Mouse (Mus musculus): ENCODE measurements at regions not wholly inside any gene's neighbourhood (a gene's known extent, or its start where the extent isn't known, plus 50 kb on each side); places are given as distances from the start of the nearest gene placed in this dataset.

DNA sequence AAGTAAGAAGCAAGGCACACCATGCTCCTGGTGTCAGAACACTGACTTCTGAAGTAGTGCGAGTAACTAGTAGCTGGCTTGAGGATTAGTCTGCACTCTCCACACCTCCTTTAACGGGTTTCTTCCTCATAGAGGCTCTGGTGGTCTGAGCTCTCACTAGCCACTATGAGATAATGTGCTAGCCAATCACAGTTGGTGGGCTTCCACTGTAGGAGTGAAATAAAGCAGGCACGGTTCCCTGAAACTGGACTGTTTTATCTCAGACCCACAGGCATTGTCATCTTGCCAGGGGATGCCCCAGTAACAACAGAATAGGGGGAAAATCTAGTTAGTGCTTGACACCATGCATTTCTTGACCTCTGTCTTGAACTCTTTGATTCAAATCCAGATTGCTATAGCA lies 118.3 kb downstream of the Nfkbiz start:
- Histone ChIP-seq H3K4me1 (replicated peaks; ENCODE audit: control insufficient read depth, insufficient read depth) (no peaks in the 10 kb centered on the region), H3K9ac (ENCODE audit: low read length) (no peak overlapping the region), H3K4me3 (ENCODE audit: low read depth, low read length) (no peak overlapping the region), H3K4me2 (replicated peaks; ENCODE audit: low read depth) (no peak overlapping the region), H3K27me3 (ENCODE audit: control insufficient read depth, insufficient read depth, low read length) (no peaks in the 10 kb centered on the region), H3K36me3 (ENCODE audit: control insufficient read depth, insufficient read depth, low read length) (no peaks in the 10 kb centered on the region), H3K27ac (replicated peaks) (no peak overlapping the region), H3K9me3 (ENCODE audit: control insufficient read depth, low read length) (no peaks in the 10 kb centered on the region)
- ATAC-seq (ENCODE audit: low FRiP score, low TSS enrichment) = no peak
- no peak for DNase-seq (ENCODE audit: low spot score)
- no peak for TF ChIP-seq EP300 (optimal IDR thresholded peaks at IDR 0.05)
- TF ChIP-seq CTCF (IDR thresholded peaks at IDR 0.05; ENCODE audit: low read depth) = no peak
- WGBS = 46% methylated on average over 3 of the region's 3 CpGs

DNA sequence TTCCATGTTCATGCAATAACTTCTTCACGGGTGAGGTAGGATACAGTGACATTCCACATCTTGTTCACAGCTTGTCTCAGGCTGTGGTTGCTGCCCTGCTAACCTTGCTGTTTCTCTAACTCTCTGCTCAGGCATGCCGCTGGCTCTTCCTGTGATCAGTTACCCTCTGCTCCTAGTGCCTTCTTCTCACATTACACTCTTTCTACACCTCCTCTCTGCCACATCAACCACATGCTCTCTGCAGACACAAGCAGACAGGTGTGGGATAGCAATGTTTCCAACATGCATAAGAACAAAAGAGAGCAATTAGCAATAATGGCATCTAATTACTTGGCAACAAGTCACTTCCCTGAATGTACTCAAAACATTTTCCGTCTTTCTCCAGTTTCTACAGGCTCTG lies 128.7 kb downstream of the Nfkbiz start:
- no peaks in the 10 kb centered on the region for H3K36me3 ChIP-seq (ENCODE audit: control insufficient read depth, insufficient read depth, low read length)
- H3K27ac ChIP-seq (replicated peaks) = no peak overlapping the region
- WGBS = 60% methylated on average over 3 of the region's 3 CpGs
- H3K9ac ChIP-seq (ENCODE audit: low read length) = no peak overlapping the region
- no peak overlapping the region for H3K4me3 ChIP-seq (ENCODE audit: low read depth, low read length)
- TF ChIP-seq CTCF (IDR thresholded peaks at IDR 0.05; ENCODE audit: low read depth) = no peak
- no peak for TF ChIP-seq EP300 (optimal IDR thresholded peaks at IDR 0.05)
- ATAC-seq (ENCODE audit: low FRiP score, low TSS enrichment) (no peak), DNase-seq (ENCODE audit: low spot score) (no peak)
- no peaks in the 10 kb centered on the region for H3K4me1 ChIP-seq (replicated peaks; ENCODE audit: control insufficient read depth, insufficient read depth)
- no peak overlapping the region for H3K4me2 ChIP-seq (replicated peaks; ENCODE audit: low read depth)
- H3K9me3 ChIP-seq (ENCODE audit: control insufficient read depth, low read length) = no peaks in the 10 kb centered on the region
- H3K27me3 ChIP-seq (ENCODE audit: control insufficient read depth, insufficient read depth, low read length) = no peaks in the 10 kb centered on the region

GRCm38 (mm10) chr16:55706502-55706901 lies 132.2 kb downstream of the Nfkbiz start:
- DNase-seq (ENCODE audit: low spot score) (no peak), ATAC-seq (ENCODE audit: low FRiP score, low TSS enrichment) (no peak)
- no peak overlapping the region for H3K4me3 ChIP-seq (ENCODE audit: low read depth, low read length)
- H3K4me1 ChIP-seq (replicated peaks; ENCODE audit: control insufficient read depth, insufficient read depth) = no peaks in the 10 kb centered on the region
- no peaks in the 10 kb centered on the region for H3K9me3 ChIP-seq (ENCODE audit: control insufficient read depth, low read length)
- H3K4me2 ChIP-seq (replicated peaks; ENCODE audit: low read depth) = no peak overlapping the region
- H3K27me3 ChIP-seq (ENCODE audit: control insufficient read depth, insufficient read depth, low read length) = no peaks in the 10 kb centered on the region
- TF ChIP-seq EP300 (optimal IDR thresholded peaks at IDR 0.05) (no peak), CTCF (IDR thresholded peaks at IDR 0.05; ENCODE audit: low read depth) (no peak)
- H3K9ac ChIP-seq (ENCODE audit: low read length) = no peak overlapping the region
- no peak overlapping the region for H3K27ac ChIP-seq (replicated peaks)
- H3K36me3 ChIP-seq (ENCODE audit: control insufficient read depth, insufficient read depth, low read length) = no peaks in the 10 kb centered on the region

- H3K27ac ChIP-seq (replicated peaks) = no peak overlapping the region
- ATAC-seq (ENCODE audit: low FRiP score, low TSS enrichment) (no peak), DNase-seq (ENCODE audit: low spot score) (no peak)
- WGBS = 77% methylated on average over 3 of the region's 3 CpGs
- no peaks in the 10 kb centered on the region for H3K36me3 ChIP-seq (ENCODE audit: control insufficient read depth, insufficient read depth, low read length)
- H3K4me3 ChIP-seq (ENCODE audit: low read depth, low read length) = no peak overlapping the region
- H3K9ac ChIP-seq (ENCODE audit: low read length) = no peak overlapping the region
- H3K27me3 ChIP-seq (ENCODE audit: control insufficient read depth, insufficient read depth, low read length) = no peaks in the 10 kb centered on the region
- H3K4me1 ChIP-seq (replicated peaks; ENCODE audit: control insufficient read depth, insufficient read depth) = no peaks in the 10 kb centered on the region
- no peak for TF ChIP-seq EP300 (optimal IDR thresholded peaks at IDR 0.05)
- TF ChIP-seq CTCF (IDR thresholded peaks at IDR 0.05; ENCODE audit: low read depth) = no peak
- no peak overlapping the region for H3K4me2 ChIP-seq (replicated peaks; ENCODE audit: low read depth)
- H3K9me3 ChIP-seq (ENCODE audit: control insufficient read depth, low read length) = no peaks in the 10 kb centered on the region
These were observed 140.2 kb downstream of the Nfkbiz start for GRCm38 (mm10) chr16:55698489-55698892.

GRCm38 (mm10) chr16:55691069-55691468 lies 147.6 kb downstream of the Nfkbiz start:
- ATAC-seq (ENCODE audit: low FRiP score, low TSS enrichment) (no peak), DNase-seq (ENCODE audit: low spot score) (no peak)
- no peak overlapping the region for H3K9ac ChIP-seq (ENCODE audit: low read length)
- H3K9me3 ChIP-seq (ENCODE audit: control insufficient read depth, low read length) = no peaks in the 10 kb centered on the region
- TF ChIP-seq CTCF (IDR thresholded peaks at IDR 0.05; ENCODE audit: low read depth) (no peak), EP300 (optimal IDR thresholded peaks at IDR 0.05) (no peak)
- no peak overlapping the region for H3K4me2 ChIP-seq (replicated peaks; ENCODE audit: low read depth)
- WGBS = 74% methylated on average over 2 of the region's 2 CpGs
- no peaks in the 10 kb centered on the region for H3K27me3 ChIP-seq (ENCODE audit: control insufficient read depth, insufficient read depth, low read length)
- H3K4me1 ChIP-seq (replicated peaks; ENCODE audit: control insufficient read depth, insufficient read depth) = no peaks in the 10 kb centered on the region
- no peak overlapping the region for H3K4me3 ChIP-seq (ENCODE audit: low read depth, low read length)
- no peaks in the 10 kb centered on the region for H3K36me3 ChIP-seq (ENCODE audit: control insufficient read depth, insufficient read depth, low read length)
- H3K27ac ChIP-seq (replicated peaks) = no peak overlapping the region

- WGBS = 67% methylated on average over 1 of the region's 1 CpGs
- no peak for TF ChIP-seq CTCF (IDR thresholded peaks at IDR 0.05; ENCODE audit: low read depth)
- no peak overlapping the region for H3K27ac ChIP-seq (replicated peaks)
- DNase-seq (ENCODE audit: low spot score) (no peak), ATAC-seq (ENCODE audit: low FRiP score, low TSS enrichment) (no peak)
- no peaks in the 10 kb centered on the region for H3K27me3 ChIP-seq (ENCODE audit: control insufficient read depth, insufficient read depth, low read length)
- no peaks in the 10 kb centered on the region for H3K4me1 ChIP-seq (replicated peaks; ENCODE audit: control insufficient read depth, insufficient read depth)
- no peaks in the 10 kb centered on the region for H3K9me3 ChIP-seq (ENCODE audit: control insufficient read depth, low read length)
- no peak overlapping the region for H3K4me2 ChIP-seq (replicated peaks; ENCODE audit: low read depth)
- no peak overlapping the region for H3K9ac ChIP-seq (ENCODE audit: low read length)
- no peaks in the 10 kb centered on the region for H3K36me3 ChIP-seq (ENCODE audit: control insufficient read depth, insufficient read depth, low read length)
- H3K4me3 ChIP-seq (ENCODE audit: low read depth, low read length) = no peak overlapping the region
These were observed 174.8 kb downstream of the Nfkbiz start for GRCm38 (mm10) chr16:55663946-55664345.
